Mouse (Mus musculus): ENCODE results near the gene Nr2f1. TPM values are rescaled to one million over a fixed set of nuclear protein-coding genes. Genes with fewer than 3 reads are reported as not detected.

The Nr2f1 gene
- total RNA-seq, 1 experiment from 2014 or later, result 19.6 TPM

DNA sequence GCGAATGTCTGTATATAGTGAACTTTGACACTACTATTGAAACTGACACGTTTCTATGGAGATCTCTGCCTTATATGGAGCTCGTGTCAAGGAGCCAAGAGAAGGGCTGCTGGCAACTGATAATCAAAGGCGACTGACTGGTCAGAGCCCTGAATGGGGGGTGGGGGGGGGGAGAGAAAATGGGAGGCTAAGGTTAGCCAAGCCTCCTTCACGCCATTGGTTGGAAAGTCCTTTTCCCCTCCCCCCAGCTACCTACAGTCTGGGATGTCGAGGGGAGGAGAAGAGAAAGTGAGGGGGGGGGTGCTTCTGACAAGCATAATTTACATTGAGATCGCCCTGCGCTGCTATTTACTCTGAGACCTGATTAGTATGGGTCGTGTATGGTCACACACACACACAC lies 850 bp upstream of the Nr2f1 start:
- DNase-seq, result peak; percentile 79

GRCm38 (mm10) chr13:78198871-78199641 lies 501 bp downstream of the Nr2f1 start:
- peak; percentile 77 for DNase-seq

DNA sequence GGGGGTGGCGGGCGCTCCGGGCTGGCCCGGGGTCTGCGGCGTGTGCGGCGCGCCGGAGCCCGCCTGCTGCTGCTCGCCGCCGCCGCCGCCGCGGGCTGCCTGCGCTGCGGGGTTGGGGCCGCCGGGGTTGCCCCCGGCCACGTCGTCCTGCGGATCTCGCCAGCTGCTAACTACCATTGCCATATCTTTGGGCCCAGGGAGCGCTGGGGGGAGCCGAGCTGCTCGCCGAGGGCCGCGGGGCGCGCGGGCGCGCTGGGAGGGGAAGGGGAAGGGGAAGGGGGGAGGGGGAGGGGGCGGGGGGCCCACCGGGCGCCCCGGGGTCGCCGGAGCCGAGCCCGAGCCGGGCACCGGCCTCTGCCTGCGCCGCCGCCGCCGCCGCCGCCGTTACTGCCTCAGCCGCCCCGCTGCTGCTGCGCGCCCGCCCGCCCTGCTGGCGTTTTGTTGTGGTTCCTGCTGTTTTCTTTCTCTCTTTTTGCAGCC lies 1.1 kb downstream of the Nr2f1 start:
- peak; percentile 68 for DNase-seq

DNA sequence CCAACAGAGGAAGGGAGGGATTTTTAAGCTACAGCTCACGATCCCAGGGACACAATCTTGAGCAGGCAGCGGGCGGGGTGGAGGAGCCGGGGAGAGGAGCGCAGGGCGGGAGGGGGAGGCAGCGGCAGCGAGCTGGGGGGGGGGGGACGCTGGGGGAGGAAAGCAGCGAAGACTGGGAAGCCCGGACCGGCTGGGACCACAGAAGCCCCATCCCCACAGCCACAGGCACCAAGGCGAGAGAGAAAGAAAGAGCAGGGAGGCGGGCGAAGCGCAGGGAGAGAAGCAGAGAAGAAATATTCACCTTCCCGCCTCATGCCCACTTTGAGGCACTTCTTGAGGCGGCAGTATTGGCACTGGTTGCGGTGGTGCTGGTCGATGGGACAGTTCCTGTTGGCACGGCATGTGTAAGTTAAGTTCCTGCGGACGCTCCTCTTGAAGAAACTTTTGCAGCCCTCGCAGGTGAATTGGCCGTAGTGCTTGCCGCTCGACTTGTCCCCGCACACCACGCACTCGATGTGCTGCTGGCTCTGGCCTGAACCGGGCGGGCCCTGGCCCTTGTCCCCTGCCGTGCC lies 1.7 kb downstream of the Nr2f1 start:
- DNase-seq, result peak; percentile 75

- no peak for DNase-seq
Observed at GRCm38 (mm10) chr13:78197286-78197818, 2.2 kb downstream of the Nr2f1 start.

DNA sequence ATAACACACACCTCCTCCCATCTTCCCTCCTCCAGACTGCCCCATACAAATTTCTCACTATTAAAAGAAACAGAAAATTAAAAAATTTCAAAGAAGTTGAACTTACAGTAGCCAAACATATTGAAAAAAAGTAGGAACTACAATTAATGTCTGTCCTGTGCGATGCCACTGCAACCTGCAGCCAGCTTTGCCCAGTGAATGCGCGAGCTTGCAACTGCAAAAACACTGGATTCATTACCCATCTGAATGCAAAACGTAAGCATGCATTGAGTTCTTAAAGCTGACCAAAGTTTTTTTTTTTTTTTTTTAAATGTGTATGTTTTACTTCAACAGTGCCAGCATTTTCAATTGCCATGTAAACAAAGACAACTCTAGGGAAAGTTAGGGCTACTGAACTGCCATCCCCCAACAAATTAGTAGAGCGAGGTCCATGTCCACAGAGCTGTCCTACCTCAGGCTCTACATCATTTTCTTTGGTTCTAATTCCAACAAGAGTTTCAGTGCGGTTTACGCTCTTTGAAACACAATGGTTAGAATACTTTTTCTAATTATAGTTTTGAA lies 3.2 kb downstream of the Nr2f1 start:
- no peak for DNase-seq

- DNase-seq, result no peak
Observed at GRCm38 (mm10) chr13:78195601-78196115, 3.9 kb downstream of the Nr2f1 start.

GRCm38 (mm10) chr13:78194850-78195600 lies 4.5 kb downstream of the Nr2f1 start:
- DNase-seq, result peak; percentile 75

GRCm38 (mm10) chr13:78194135-78194849 lies 5.3 kb downstream of the Nr2f1 start:
- DNase-seq, result no peak

DNA sequence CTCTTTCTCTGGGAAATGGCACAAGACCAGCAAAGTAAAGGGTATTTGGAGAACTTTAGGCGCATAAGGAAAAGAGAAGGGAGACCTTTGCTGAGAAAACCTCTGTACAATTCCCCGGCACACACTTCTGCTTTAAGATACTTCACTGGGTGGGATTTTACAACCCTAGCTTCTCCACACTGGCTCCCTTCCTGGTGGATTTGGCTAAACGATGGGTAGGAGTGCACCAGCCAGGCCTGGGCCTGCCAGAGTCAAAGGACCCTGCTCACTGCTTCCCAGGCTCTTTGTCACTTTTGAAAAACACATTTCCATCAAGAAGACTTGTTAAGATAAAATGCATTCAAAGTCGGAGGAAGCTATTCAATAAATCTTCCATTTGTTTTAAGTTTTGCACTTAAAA lies 6.3 kb downstream of the Nr2f1 start:
- no peak for DNase-seq

- DNase-seq, result no peak
Observed at GRCm38 (mm10) chr13:78189586-78189985, 10.0 kb downstream of the Nr2f1 start.

DNA sequence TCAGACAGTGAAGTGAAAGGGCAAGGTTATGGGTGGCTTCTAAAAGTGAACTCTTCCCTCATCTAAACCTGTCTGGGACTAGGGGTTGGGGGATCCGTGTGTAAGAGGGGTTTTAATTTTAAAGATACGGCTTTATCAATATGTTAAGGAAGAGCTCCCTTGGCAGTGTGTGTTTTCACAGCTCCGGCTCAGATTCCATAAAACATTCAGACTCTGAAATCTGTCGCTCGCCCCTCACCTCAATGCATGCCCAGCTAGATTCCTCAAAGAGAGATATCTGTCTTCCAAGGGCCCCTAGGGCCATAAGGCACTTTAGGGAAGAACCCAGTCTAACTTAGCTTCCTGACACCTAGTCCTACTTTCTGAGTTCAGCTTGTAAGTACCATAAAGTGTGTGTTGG lies 11.7 kb downstream of the Nr2f1 start:
- DNase-seq, result no peak

DNA sequence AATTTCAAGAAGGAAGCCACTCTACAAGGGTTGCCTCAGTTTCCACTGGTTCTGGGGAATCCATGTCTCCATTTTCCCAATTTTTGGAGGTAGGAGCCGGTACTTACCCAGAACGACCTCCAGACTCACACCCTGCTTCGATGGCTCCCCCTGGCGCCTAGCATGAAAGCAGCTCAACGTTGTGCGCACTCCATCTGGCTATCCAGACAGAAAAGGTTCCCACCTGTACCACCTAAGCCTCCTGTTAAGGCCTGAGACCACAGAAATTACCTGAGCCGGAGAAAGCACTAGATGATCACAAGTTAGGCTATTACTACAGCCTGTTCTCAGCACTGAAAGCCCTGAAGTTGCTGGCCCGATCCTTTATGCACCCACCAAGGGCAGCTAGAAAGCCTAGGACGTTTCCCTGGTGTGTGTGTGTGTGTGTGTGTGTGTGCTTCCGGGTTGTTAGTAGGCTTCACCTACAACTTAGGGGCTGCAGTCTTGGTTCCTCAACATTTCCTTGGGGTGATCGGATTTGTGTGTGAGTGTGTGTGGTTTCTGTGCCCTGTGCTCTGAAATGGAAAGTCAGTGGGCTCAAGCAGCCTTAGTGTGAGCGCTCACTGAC lies 13.1 kb downstream of the Nr2f1 start:
- no peak for DNase-seq

DNA sequence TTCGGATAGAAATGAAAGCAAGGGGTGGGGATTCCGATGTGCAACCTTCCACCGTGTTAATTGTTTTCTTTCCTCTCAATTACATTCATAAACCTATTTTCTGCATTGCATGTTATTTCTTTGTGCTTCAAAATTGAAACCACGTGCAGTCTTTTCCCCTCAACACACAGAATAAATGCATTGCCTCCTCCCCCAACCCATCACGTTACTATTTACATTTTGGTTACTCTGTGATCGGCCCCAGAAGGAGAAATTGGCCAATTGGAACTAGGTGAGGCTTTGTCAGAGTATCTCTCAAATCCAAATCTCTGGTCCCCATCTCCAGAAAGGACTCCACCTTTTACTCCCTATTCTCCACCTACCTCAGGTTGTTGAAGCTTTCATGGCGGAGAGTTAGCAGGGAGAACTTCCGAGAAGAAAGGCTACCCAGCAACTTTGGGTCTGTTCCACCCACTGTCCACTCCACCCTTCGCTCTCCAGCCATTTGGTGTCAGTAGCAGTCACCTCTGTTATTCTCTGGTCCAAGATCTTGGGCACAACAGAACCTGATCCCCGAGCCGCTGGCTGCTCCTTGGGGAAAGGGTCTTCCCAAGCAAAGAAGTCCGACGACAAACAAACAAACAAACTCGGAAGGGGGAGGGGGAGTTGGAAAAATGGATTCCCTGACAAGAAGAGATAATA lies 14.6 kb downstream of the Nr2f1 start:
- DNase-seq, result no peak

DNA sequence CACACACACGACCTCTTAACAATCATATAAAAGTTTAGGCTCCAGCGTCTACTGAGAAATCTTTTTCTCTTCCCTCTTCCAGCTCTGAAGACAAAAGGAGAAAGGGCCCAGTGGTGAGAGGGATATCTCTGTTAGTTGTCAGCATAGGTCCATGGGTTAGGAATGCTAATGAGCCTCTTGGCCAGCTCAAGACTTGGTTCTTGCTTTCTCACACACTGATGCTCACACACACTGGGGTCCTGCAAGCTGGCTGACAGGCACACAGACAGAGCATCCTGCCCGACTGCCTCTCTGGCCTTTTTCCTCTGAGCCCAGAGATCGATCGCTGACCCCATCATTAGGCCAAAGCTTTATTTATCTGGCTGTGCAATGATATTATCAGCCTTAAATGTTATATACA lies 15.6 kb downstream of the Nr2f1 start:
- no peak for DNase-seq

DNA sequence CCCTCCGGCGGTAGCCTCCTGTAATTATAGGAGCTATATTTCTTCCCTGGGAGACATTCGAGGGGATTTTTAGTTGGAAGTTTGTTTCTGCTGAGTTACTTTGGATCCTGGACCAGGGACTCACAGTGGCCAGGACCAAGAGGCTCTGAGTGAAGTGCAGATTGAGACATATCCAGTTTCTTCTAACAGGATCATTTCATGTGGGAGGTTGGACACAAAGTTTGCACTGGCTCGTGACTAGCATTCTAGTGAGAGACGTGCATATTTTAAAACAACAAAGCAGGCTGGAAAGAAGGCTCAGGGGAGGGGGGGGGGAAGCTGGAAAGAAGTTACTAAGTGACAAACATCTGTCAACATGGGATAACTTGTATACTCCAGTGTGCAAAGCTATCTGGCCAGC lies 16.6 kb downstream of the Nr2f1 start:
- DNase-seq, result no peak

DNA sequence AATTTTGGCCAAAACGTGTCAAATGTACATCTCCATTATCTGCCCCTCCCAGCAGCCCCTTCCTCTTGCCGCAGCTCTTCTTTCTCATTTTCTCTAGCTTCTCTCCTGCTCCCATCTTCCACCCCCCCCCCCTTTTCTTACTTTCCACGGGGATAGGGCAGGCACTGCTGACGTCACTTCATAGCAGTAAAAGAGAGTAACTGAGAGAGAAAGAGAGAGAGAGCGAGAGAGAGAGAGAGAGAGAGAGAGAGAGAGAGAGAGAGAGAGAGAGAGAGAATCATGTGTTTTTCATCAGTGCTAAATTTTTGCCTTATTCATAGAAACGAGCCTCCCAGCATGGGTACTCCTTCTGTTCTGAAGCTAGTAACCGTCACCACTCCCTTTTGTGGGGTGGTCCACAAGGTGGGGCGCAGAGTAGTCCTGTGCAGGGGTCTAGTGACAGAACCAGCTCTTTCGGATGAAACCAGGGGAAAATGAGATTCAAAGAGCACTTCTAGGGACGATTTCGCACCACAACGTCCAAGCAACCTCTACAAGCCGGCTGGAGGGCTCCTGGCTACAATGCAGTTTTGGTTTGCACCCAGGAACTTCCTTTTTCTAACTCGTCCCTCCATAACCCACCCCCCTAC lies 17.5 kb downstream of the Nr2f1 start:
- DNase-seq, result no peak

DNA sequence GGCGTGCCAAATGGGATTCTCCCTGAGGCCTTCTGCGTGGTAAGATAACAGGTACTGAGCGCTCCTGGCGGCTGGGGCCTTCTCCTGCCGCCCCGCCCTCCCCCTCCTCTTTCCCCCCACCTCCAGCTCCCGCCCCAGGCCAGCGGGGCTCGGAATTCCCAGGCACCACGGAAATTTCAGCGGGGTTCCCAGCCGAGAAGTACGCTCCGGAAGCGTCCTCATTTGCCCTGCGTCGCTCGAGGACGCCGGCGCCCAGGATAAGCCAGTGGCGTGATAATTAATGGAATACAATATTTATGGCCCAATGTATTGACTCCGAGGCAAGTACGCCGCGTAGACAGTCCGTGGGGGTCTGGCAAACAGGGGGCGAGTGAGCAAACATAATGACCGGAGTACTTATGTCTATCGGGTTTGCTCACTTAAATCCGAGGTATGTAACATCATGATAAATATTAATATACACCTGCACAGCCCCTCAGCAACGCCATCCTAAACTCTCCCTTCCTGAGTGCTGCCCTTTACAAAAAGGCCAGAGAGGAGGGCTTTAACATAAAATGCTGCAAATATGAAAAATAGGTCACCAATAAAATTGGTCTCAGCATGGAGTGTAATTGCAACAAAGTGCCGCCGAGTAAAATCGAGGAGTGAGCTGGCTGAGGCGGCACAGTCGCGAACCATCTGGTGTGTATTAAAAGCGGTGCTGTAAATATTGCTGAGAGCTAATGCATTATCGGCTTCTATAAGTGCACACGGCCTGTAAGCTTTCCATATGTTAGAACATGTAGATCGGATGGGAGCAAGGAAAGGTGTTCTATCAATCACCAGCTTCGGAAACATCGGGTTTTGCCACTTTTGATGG lies 18.3 kb downstream of the Nr2f1 start:
- no peak for DNase-seq

GRCm38 (mm10) chr13:78180261-78180660 lies 19.3 kb downstream of the Nr2f1 start:
- DNase-seq, result no peak
